In the genomic region with DNA sequence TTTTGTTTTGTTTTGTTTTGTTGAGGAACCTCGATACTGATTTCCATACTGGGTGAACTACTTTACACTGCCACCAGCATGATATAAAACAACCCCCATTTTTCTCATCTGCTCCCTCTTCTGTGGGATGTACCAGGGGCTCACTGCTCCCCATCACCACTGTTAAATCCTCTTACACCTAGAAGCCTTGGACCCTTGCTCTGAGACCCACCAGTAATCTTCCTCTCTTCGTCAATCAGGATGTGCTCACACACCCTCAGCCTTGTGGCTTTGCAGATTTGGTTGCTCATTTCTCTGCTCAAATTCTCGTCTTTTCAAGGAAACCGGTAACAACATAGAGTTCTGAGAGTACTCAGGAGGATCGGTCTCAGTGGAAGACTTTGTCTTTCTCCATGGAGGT, we compare ENCODE assay signal across 15 mouse cellular contexts.
"Had no signal": no experiment of that assay in that cellular context is flagged by ENCODE, and none has a peak within 500 bp of the region (broad histone marks: within the 10 kb centered on the region; RNA-seq: fewer than 3 reads in every experiment).

No protein-coding gene starts in this region.

- ATAC-seq: hindbrain, postnatal 0 days; intestine, embryonic 15.5 days; intestine, postnatal 0 days had no signal

- DNase-seq: gastrocnemius, postnatal 14 days; gastrocnemius, postnatal 36 days; heart, adult 11 months; heart, adult 2 months; heart, postnatal 14 days; heart, postnatal 36 days; kidney, adult 18-20 months; kidney, adult 8-10 months; kidney, postnatal 10 days; kidney, postnatal 25 days; kidney, postnatal 4 days; liver had no signal
